Mouse (Mus musculus): Measurements from ENCODE around the gene Ankrd54.

DNA sequence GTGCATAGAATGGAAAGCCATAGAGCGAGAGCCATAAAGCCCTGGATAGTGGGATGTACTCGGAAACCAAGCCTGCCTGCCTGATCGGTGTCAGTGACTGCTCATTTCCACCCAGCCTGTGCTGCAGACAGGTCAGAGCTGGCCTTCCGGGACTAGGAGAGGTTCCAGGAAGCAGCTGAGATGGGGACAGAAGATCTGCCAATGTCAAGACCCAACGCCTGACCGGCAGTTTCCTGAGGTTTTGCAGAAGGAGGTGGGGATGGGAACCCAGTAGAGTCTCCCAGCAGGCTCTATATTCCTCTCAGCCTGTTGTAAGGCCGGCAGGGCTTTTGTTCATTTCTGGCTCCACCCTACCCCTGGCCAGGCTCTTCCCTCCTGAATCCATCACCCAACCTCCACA is 36.2 kb upstream of the Ankrd54 start:
- no peak for TF ChIP-seq CTCF (IDR thresholded peaks at IDR 0.05)
- 0 out of 2 replicates have a peak, but pooled peaks have one; percentile 34 for TF ChIP-seq EP300 (IDR thresholded peaks at IDR 0.05)

Data from lung, postnatal 0 days (tissue).